Mouse (Mus musculus) midbrain, embryonic 13.5 days (tissue): Measurements from ENCODE around the gene Rptor. TPM values are rescaled to one million over a fixed set of nuclear protein-coding genes. Genes with fewer than 3 reads are reported as not detected.

Experiments
- ATAC-seq: fragments of 200-750 bp; cut with Nextera tagmentation; 2 replicates; pipeline ENCODE4 v1.8.0; 2017; ENCODE audit warnings: mild to moderate bottlenecking, moderate TSS enrichment, moderate library complexity
- H3K27ac ChIP-seq: fragments of 300-500 bp; sonication (generic); 2 replicates; pipeline ENCODE4 v1.5.1; 2015; ENCODE audit warnings: inconsistent platforms, mild to moderate bottlenecking, moderate library complexity
- H3K27me3 ChIP-seq: fragments of 300-500 bp; sonication (generic); 2 replicates; pipeline ENCODE4 v1.6.1; 2015; ENCODE audit warnings: mild to moderate bottlenecking, inconsistent platforms
- H3K36me3 ChIP-seq: fragments of 300-500 bp; sonication (generic); 2 replicates; pipeline ENCODE4 v1.6.1; 2015; ENCODE audit warnings: mild to moderate bottlenecking, inconsistent platforms
- H3K4me1 ChIP-seq: fragments of 300-500 bp; sonication (generic); replicated peaks from 2 replicates; pipeline ENCODE4 v1.6.1; 2015; ENCODE audit warnings: inconsistent platforms
- H3K4me2 ChIP-seq: fragments of 300-500 bp; sonication (generic); replicated peaks from 2 replicates; pipeline ENCODE4 v1.6.1; 2015; ENCODE audit warnings: moderate library complexity, mild to moderate bottlenecking, inconsistent platforms
- H3K4me3 ChIP-seq: fragments of 300-500 bp; sonication (generic); replicated peaks from 2 replicates; pipeline ENCODE4 v1.5.1; 2015; ENCODE audit warnings: mild to moderate bottlenecking, inconsistent platforms
- H3K9ac ChIP-seq: fragments of 300-500 bp; sonication (generic); replicated peaks from 2 replicates; pipeline ENCODE4 v1.6.1; 2015; ENCODE audit warnings: mild to moderate bottlenecking, inconsistent platforms
- H3K9me3 ChIP-seq: fragments of 300-500 bp; sonication (generic); 2 replicates; pipeline ENCODE4 v1.6.1; 2016; ENCODE audit warnings: mild to moderate bottlenecking, inconsistent platforms
- WGBS: fragments of 180-500 bp; shearing (Covaris S2); methylation state at CpG from one replicate; pipeline ENCODE4 v1.1.7; 2015; 5-methylcytosine and 5-hydroxymethylcytosine counted together
- polyA plus RNA-seq: library from polyadenylated mRNA; unstranded; fragments of >200 nt; fragmentation: Nextera tagmentation; extraction: Ambion mirVana; gene quantifications from 2 replicates; pipeline ENCODE4 v1.2.1, GENCODE M21; 2015

Rptor gene
- polyA plus RNA-seq, 1 experiment from 2014 or later = 11.7 TPM

GRCm38 (mm10) chr11:119678427-119678826 is 75.7 kb downstream of the Rptor start:
- Histone ChIP-seq H3K9me3 (no peaks in the 10 kb centered on the region), H3K4me2 (no peak overlapping the region), H3K27me3 (no peaks in the 10 kb centered on the region), H3K4me1 (peaks cover 13% of the 10 kb centered on the region; the same call in 1 of the 2 replicates), H3K27ac (no peak overlapping the region), H3K36me3 (no peaks in the 10 kb centered on the region), H3K9ac (no peak overlapping the region), H3K4me3 (no peak overlapping the region)
- ATAC-seq = no peak
- WGBS = 91% methylated on average over 5 of the region's 5 CpGs

GRCm38 (mm10) chr11:119680735-119681134 is 78.0 kb downstream of the Rptor start:
- H3K36me3 ChIP-seq = no peaks in the 10 kb centered on the region
- no peak overlapping the region for H3K4me2 ChIP-seq
- no peaks in the 10 kb centered on the region for H3K27me3 ChIP-seq
- WGBS = 95% methylated on average over 2 of the region's 2 CpGs
- H3K4me1 ChIP-seq = peaks cover 23% of the 10 kb centered on the region
- H3K27ac ChIP-seq = no peak overlapping the region
- H3K9ac ChIP-seq = no peak overlapping the region
- no peaks in the 10 kb centered on the region for H3K9me3 ChIP-seq
- ATAC-seq = no peak
- no peak overlapping the region for H3K4me3 ChIP-seq

- Histone ChIP-seq H3K27ac (no peak overlapping the region), H3K27me3 (no peaks in the 10 kb centered on the region), H3K36me3 (no peaks in the 10 kb centered on the region), H3K9ac (no peak overlapping the region), H3K9me3 (no peaks in the 10 kb centered on the region), H3K4me2 (no peak overlapping the region), H3K4me3 (no peak overlapping the region), H3K4me1 (peaks cover 25% of the 10 kb centered on the region)
- WGBS = 89% methylated on average over 2 of the region's 2 CpGs
- no peak for ATAC-seq
These were observed 79.6 kb downstream of the Rptor start for GRCm38 (mm10) chr11:119682285-119682684.

DNA sequence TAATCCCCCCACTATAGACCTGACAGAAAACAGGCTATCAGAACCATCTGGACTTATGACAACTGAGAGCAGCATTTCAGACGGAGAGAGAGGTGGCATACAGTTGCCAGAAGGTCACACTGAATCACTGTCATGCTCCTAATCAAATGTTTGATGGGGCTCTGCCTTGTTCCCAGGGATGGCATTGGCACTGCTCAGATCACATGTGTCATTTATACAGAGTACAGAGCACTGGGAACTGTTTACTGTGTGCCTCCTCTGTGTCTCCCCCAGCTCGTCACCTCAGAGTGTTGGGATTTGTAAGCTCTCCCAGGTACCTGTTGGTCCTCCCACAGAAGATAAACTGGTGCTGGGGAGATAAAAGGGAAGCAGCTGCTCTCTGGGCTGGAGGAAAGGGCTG is 81.1 kb downstream of the Rptor start:
- H3K4me2 ChIP-seq = no peak overlapping the region
- H3K27ac ChIP-seq = no peak overlapping the region
- no peak overlapping the region for H3K4me3 ChIP-seq
- no peaks in the 10 kb centered on the region for H3K27me3 ChIP-seq
- peaks cover 35% of the 10 kb centered on the region for H3K4me1 ChIP-seq
- 81% methylated on average over 2 of the region's 2 CpGs for WGBS
- no peaks in the 10 kb centered on the region for H3K36me3 ChIP-seq
- ATAC-seq = no peak
- no peak overlapping the region for H3K9ac ChIP-seq
- no peaks in the 10 kb centered on the region for H3K9me3 ChIP-seq

DNA sequence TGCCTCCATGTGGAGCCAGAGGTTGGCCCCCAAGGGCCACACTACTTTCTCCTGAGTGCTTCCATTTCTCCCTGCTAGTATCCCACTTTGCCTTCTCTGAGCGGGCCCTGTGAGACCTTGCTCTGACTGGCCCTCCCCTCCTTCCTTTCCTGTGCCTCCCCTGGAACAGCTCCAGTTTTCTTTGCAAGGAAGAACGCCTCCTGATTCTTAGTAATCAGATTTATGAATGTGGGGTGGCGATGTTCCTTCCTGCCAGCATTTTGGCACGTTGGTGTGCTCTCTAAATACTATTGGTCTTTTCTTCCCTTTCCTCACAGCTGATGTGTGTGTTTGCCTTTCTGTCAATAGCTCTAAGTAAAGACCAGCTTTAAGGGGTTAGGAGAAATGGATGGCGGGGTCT is 82.8 kb downstream of the Rptor start:
- H3K9me3 ChIP-seq = no peaks in the 10 kb centered on the region
- ATAC-seq = no peak
- H3K4me2 ChIP-seq = no peak overlapping the region
- H3K27me3 ChIP-seq = no peaks in the 10 kb centered on the region
- 0 out of 2 replicates have a peak overlapping the region, but pooled peaks have one; percentile 10 for H3K27ac ChIP-seq
- no peak overlapping the region for H3K4me3 ChIP-seq
- H3K9ac ChIP-seq = no peak overlapping the region
- 65% methylated on average over 5 of the region's 5 CpGs for WGBS
- peaks cover 35% of the 10 kb centered on the region for H3K4me1 ChIP-seq
- no peaks in the 10 kb centered on the region for H3K36me3 ChIP-seq

- Histone ChIP-seq H3K4me3 (no peak overlapping the region), H3K36me3 (no peaks in the 10 kb centered on the region), H3K4me1 (peaks cover 30% of the 10 kb centered on the region), H3K27me3 (no peaks in the 10 kb centered on the region), H3K27ac (0 out of 2 replicates have a peak overlapping the region, but pooled peaks have one; percentile 10), H3K9me3 (no peaks in the 10 kb centered on the region), H3K9ac (no peak overlapping the region), H3K4me2 (no peak overlapping the region)
- ATAC-seq = no peak
- WGBS = 83% methylated on average over 2 of the region's 2 CpGs
These were observed 83.4 kb downstream of the Rptor start for GRCm38 (mm10) chr11:119685910-119686659.

DNA sequence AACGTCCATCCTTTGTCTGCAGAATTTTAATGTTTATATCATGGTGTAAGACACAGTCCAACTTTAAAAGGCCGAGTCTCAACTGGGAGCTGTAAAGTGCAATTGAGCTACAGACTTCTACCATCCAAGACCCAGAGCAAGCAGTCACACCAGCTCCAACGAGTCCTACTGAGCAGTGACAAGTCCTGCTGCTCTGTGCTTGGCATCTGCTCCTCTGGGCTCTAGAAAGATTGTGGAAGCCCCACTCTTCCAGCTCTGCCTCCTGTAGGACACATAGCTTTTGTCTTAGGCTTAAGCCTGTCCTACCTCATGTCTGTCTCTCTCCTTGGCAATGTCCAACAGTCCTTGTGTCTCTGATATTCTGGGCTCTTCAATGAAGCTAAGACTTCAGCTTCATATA is 84.6 kb downstream of the Rptor start:
- Histone ChIP-seq H3K27me3 (no peaks in the 10 kb centered on the region), H3K9ac (no peak overlapping the region), H3K4me1 (peaks cover 30% of the 10 kb centered on the region), H3K4me2 (no peak overlapping the region), H3K36me3 (no peaks in the 10 kb centered on the region), H3K27ac (no peak overlapping the region), H3K9me3 (no peaks in the 10 kb centered on the region), H3K4me3 (no peak overlapping the region)
- 92% methylated on average over 3 of the region's 3 CpGs for WGBS
- ATAC-seq = no peak

DNA sequence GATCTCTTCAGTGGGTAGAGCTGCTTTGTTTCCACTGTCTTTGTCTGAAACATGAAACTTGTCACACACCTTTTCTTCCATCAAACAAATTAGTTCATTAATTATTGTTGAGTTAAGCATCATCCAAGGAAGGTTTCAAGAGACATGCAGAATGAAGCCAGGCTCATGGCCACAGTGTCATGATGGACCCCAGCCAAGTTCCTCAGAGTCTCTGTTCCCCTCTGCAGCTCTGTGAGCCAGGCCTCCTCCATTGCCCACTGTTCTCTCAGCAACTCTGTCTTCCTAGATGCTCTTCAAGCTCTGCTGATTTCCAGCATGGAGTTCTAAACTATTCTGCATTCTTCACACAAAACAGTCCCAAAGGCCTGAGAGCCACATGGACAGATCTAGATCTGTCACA is 85.3 kb downstream of the Rptor start:
- H3K27me3 ChIP-seq = no peaks in the 10 kb centered on the region
- H3K4me2 ChIP-seq = no peak overlapping the region
- H3K4me1 ChIP-seq = peaks cover 30% of the 10 kb centered on the region
- ATAC-seq = no peak
- no peak overlapping the region for H3K4me3 ChIP-seq
- H3K27ac ChIP-seq = no peak overlapping the region
- no peak overlapping the region for H3K9ac ChIP-seq
- no peaks in the 10 kb centered on the region for H3K9me3 ChIP-seq
- no peaks in the 10 kb centered on the region for H3K36me3 ChIP-seq

GRCm38 (mm10) chr11:119689936-119690335 is 87.2 kb downstream of the Rptor start:
- H3K9ac ChIP-seq = no peak overlapping the region
- WGBS = 87% methylated on average over 3 of the region's 3 CpGs
- ATAC-seq = no peak
- H3K27me3 ChIP-seq = no peaks in the 10 kb centered on the region
- no peak overlapping the region for H3K4me2 ChIP-seq
- no peaks in the 10 kb centered on the region for H3K9me3 ChIP-seq
- no peak overlapping the region for H3K27ac ChIP-seq
- no peak overlapping the region for H3K4me3 ChIP-seq
- H3K4me1 ChIP-seq = peaks cover 25% of the 10 kb centered on the region
- H3K36me3 ChIP-seq = no peaks in the 10 kb centered on the region

GRCm38 (mm10) chr11:119692196-119692910 is 89.6 kb downstream of the Rptor start:
- Histone ChIP-seq H3K4me1 (peaks cover 17% of the 10 kb centered on the region), H3K9ac (no peak overlapping the region)

DNA sequence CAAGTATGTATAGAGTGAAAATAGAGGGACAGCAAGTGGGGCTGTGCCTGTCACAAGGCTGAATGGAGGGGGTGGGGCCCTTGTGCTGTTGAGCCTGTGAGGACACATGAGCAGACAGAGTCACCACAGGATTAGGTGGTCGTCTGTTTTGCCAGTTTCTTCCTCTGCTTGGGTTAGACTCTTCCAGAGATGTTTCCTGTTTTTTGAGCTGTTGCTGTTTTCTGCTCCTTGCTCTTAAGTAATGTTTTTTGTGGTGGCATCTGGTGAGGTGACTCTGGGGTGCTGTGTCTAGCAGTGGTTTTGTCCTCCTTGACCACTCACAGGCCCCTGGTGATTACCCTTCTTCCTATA is 90.2 kb downstream of the Rptor start:
- 62% methylated on average over 1 of the region's 1 CpGs for WGBS

More at GRCm38 (mm10) chr11:119692196-119692910, 89.6 kb downstream of the Rptor start:
- H3K4me2 ChIP-seq = no peak overlapping the region
- ATAC-seq = no peak
- no peaks in the 10 kb centered on the region for H3K27me3 ChIP-seq
- no peak overlapping the region for H3K4me3 ChIP-seq
- 84% methylated on average over 6 of the region's 6 CpGs for WGBS
- H3K9me3 ChIP-seq = no peaks in the 10 kb centered on the region
- no peak overlapping the region for H3K27ac ChIP-seq
- H3K36me3 ChIP-seq = no peaks in the 10 kb centered on the region

DNA sequence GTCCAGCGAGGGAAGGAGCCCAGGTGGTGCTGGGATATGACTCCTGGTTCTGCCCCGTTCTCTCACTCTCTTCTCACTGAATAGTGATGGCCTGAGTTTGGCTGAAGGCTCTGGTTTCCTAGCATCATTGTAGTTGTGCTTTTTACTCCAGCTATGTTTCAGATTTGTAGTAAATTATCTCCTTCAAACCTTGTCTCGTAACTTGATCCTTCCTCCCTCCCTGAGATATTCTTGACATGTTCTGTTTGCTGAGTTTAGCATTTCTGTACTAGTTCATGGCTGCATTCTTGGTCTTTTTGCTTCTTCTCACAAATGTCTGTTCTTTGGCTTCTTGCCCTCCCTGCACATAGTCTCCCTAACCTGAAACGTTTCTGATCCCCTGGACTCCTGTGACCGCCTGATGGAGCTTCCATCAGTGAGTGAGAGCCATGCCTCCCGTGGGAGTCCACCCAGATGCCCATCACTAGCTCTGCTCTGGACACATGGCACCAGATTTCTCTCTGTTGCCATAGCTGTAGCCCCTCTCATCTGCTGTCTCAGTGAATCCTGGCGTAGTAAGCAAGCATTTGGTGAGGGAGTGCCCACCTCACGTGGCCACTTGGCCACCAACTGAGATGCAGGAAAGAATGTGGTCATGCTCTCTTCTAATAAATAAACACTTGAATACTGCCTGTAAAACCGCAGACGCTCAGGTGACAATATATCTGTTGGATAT is 91.6 kb downstream of the Rptor start:
- Histone ChIP-seq H3K27ac (no peak overlapping the region), H3K9me3 (no peaks in the 10 kb centered on the region), H3K4me3 (no peak overlapping the region), H3K27me3 (no peaks in the 10 kb centered on the region), H3K4me2 (no peak overlapping the region), H3K9ac (no peak overlapping the region), H3K4me1 (peaks cover 12% of the 10 kb centered on the region), H3K36me3 (no peaks in the 10 kb centered on the region)
- WGBS = 84% methylated on average over 10 of the region's 10 CpGs
- ATAC-seq = no peak

More for the DNA sequence above, 90.2 kb downstream of the Rptor start:
- no peaks in the 10 kb centered on the region for H3K9me3 ChIP-seq
- no peak overlapping the region for H3K27ac ChIP-seq
- ATAC-seq = no peak
- no peak overlapping the region for H3K4me3 ChIP-seq
- H3K9ac ChIP-seq = no peak overlapping the region
- peaks cover 18% of the 10 kb centered on the region for H3K4me1 ChIP-seq
- no peaks in the 10 kb centered on the region for H3K27me3 ChIP-seq
- H3K36me3 ChIP-seq = no peaks in the 10 kb centered on the region
- H3K4me2 ChIP-seq = no peak overlapping the region
